Mouse (Mus musculus) liver, embryonic 11.5 days (tissue): ENCODE measurements around the gene Rora. TPM values are rescaled to one million over a fixed set of nuclear protein-coding genes. Genes with fewer than 3 reads are reported as not detected.

ENCODE experiments used
- ATAC-seq: fragments of 200-750 bp; cut with Nextera tagmentation; replicated peaks from 2 replicates; pipeline ENCODE4 v1.8.0; 2017; ENCODE audit warnings: moderate number of reproducible peaks, mild to moderate bottlenecking, moderate TSS enrichment, moderate library complexity; ENCODE audit not compliant: low FRiP score
- DNase-seq: peaks from one replicate; pipeline ENCODE4 v3.0.0-alpha.2; 2017; ENCODE audit warnings: low spot score
- H3K27ac ChIP-seq: fragments of 300-500 bp; sonication (generic); 2 replicates; pipeline ENCODE4 v1.5.1; 2014; ENCODE audit warnings: mild to moderate bottlenecking, low read depth, low read length, control low read depth
- H3K27me3 ChIP-seq: fragments of 300-500 bp; sonication (generic); replicated peaks from 2 replicates; pipeline ENCODE4 v1.6.1; 2014; ENCODE audit warnings: low read length, mixed read lengths; ENCODE audit not compliant: control insufficient read depth, insufficient read depth
- H3K36me3 ChIP-seq: fragments of 300-500 bp; sonication (generic); 2 replicates; pipeline ENCODE4 v1.6.1; 2014; ENCODE audit warnings: mild to moderate bottlenecking, low read length, moderate library complexity, mixed read lengths; ENCODE audit not compliant: control insufficient read depth, insufficient read depth
- H3K4me1 ChIP-seq: fragments of 300-500 bp; sonication (generic); replicated peaks from 2 replicates; pipeline ENCODE4 v1.6.1; 2014; ENCODE audit warnings: low read length, mixed read lengths; ENCODE audit not compliant: control insufficient read depth, insufficient read depth
- H3K4me2 ChIP-seq: fragments of 300-500 bp; sonication (generic); 2 replicates; pipeline ENCODE4 v1.6.1; 2014; ENCODE audit warnings: mild to moderate bottlenecking, control low read depth, moderate library complexity
- H3K4me3 ChIP-seq: fragments of 300-500 bp; sonication (generic); 2 replicates; pipeline ENCODE4 v1.5.1; 2014; ENCODE audit warnings: low read depth, low read length, control low read depth
- H3K9ac ChIP-seq: fragments of 300-500 bp; sonication (generic); 2 replicates; pipeline ENCODE4 v1.6.1; 2014; ENCODE audit warnings: low read depth, low read length, control low read depth
- H3K9me3 ChIP-seq: fragments of 300-500 bp; sonication (generic); 2 replicates; pipeline ENCODE4 v1.6.1; 2016; ENCODE audit warnings: low read length, inconsistent platforms, mixed read lengths; ENCODE audit not compliant: control insufficient read depth
- WGBS: fragments of 180-500 bp; shearing (Covaris S2); extraction: QIAGEN DNeasy Blood & Tissue Kit; methylation state at CpG from one replicate; pipeline ENCODE4 v1.1.7; 2014; 5-methylcytosine and 5-hydroxymethylcytosine counted together
- polyA plus RNA-seq: library from polyadenylated mRNA; unstranded; fragments of >200 nt; fragmentation: Nextera tagmentation; extraction: Ambion mirVana; gene quantifications from 2 replicates; pipeline ENCODE4 v1.2.1, GENCODE M21; 2014

Gene Rora
- polyA plus RNA-seq, 1 experiment from 2014 or later: 4.3 TPM

- H3K4me3 ChIP-seq: no peak overlapping the region
- ATAC-seq (no peak), DNase-seq (no peak)
- peaks cover 2% of the 10 kb centered on the region; the same call in 1 of the 2 replicates for H3K4me1 ChIP-seq
- no peak overlapping the region for H3K27ac ChIP-seq
- H3K36me3 ChIP-seq: no peaks in the 10 kb centered on the region
- no peaks in the 10 kb centered on the region for H3K9me3 ChIP-seq
- H3K4me2 ChIP-seq: no peak overlapping the region
- no peak overlapping the region for H3K9ac ChIP-seq
- H3K27me3 ChIP-seq: no peaks in the 10 kb centered on the region
- WGBS: 74% methylated on average over 6 of the region's 6 CpGs
Measured at GRCm38 (mm10) chr9:69111539-69111938, 458.0 kb downstream of the Rora start.

GRCm38 (mm10) chr9:69114429-69114984 is 460.9 kb downstream of the Rora start:
- Histone ChIP-seq H3K4me1 (peaks cover 4% of the 10 kb centered on the region; the same call in 1 of the 2 replicates), H3K4me2 (no peak overlapping the region), H3K27ac (no peak overlapping the region), H3K4me3 (no peak overlapping the region), H3K9me3 (no peaks in the 10 kb centered on the region), H3K36me3 (no peaks in the 10 kb centered on the region), H3K9ac (no peak overlapping the region), H3K27me3 (no peaks in the 10 kb centered on the region)
- 41% methylated on average over 9 of the region's 9 CpGs for WGBS
- DNase-seq: no peak
- ATAC-seq: no peak

GRCm38 (mm10) chr9:69116740-69117139 is 463.2 kb downstream of the Rora start:
- peak; percentile 82 for ATAC-seq
- Histone ChIP-seq H3K36me3 (no peaks in the 10 kb centered on the region), H3K4me3 (no peak overlapping the region), H3K9ac (no peak overlapping the region), H3K4me1 (peaks cover 4% of the 10 kb centered on the region; the same call in 1 of the 2 replicates), H3K27ac (no peak overlapping the region), H3K27me3 (no peaks in the 10 kb centered on the region), H3K9me3 (no peaks in the 10 kb centered on the region), H3K4me2 (no peak overlapping the region)
- no peak for DNase-seq
- 9% methylated on average over 2 of the region's 2 CpGs for WGBS

DNA sequence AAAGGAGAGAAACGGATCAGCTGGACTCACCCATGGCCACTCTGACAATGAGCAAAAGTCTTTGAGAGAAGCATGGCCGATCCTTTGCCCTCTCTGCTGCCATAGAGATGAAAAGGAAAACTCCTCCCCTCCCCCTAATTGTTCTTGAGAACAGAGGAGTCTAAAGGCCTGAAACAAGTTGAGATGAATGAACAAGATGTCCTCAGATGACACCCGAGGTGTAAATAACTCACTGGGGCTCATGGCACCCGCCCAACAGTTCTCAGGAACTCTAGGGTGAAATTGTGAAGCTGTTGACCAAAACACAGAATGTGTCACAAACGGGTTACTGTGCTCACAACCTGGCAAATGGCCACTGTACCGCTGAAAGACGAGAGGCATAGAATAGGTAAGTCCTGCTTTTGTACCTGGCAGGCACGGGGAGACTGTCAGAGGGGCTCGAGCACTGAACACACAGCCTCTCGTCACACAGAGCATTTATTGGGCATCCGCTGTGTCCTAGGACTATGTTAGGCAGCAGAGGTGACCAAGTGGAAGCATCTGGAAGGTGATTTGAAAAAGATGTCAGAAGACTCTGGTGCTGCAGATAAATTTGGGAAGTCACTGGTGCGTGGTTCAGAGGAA is 467.6 kb downstream of the Rora start:
- no peaks in the 10 kb centered on the region for H3K36me3 ChIP-seq
- peaks cover 4% of the 10 kb centered on the region; the same call in 1 of the 2 replicates for H3K4me1 ChIP-seq
- ATAC-seq: no peak
- no peak overlapping the region for H3K4me3 ChIP-seq
- DNase-seq: no peak
- H3K4me2 ChIP-seq: no peak overlapping the region
- no peak overlapping the region for H3K9ac ChIP-seq
- no peaks in the 10 kb centered on the region for H3K9me3 ChIP-seq
- peaks cover 2% of the 10 kb centered on the region; the same call in 1 of the 2 replicates for H3K27me3 ChIP-seq
- 71% methylated on average over 12 of the region's 12 CpGs for WGBS
- no peak overlapping the region for H3K27ac ChIP-seq

- Histone ChIP-seq H3K27me3 (peaks cover 7% of the 10 kb centered on the region; the same call in 1 of the 2 replicates), H3K4me3 (no peak overlapping the region), H3K4me2 (peak overlapping the region; percentile 55), H3K4me1 (peaks cover 4% of the 10 kb centered on the region; the same call in 1 of the 2 replicates), H3K36me3 (no peaks in the 10 kb centered on the region), H3K9ac (no peak overlapping the region), H3K9me3 (no peaks in the 10 kb centered on the region), H3K27ac (no peak overlapping the region)
- 17% methylated on average over 22 of the region's 22 CpGs for WGBS
- ATAC-seq (no peak), DNase-seq (no peak)
Measured at GRCm38 (mm10) chr9:69125011-69125786, 471.6 kb downstream of the Rora start.

DNA sequence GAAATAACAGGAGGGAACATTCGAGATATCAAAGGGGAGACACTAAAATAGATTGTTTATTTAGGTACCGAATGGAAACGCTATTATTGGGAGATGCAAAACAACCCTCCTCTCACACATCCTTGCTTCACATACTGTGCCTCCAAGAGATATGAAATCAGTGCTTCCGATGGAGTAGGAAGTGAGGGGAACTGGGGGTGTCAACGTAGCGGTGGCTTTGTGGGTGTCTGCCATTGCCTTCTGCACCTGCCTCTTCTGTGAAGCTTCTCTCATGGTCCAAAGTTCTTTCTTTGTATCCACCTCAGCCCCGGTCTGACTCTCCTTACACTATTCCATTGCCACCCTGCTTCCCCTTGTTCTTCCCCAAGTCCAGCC is 472.2 kb downstream of the Rora start:
- Histone ChIP-seq H3K4me3 (no peak overlapping the region), H3K36me3 (no peaks in the 10 kb centered on the region), H3K9me3 (no peaks in the 10 kb centered on the region), H3K27ac (no peak overlapping the region), H3K4me1 (peaks cover 4% of the 10 kb centered on the region; the same call in 1 of the 2 replicates), H3K9ac (no peak overlapping the region), H3K27me3 (peaks cover 7% of the 10 kb centered on the region; the same call in 1 of the 2 replicates), H3K4me2 (peak overlapping the region; percentile 55)
- DNase-seq (no peak), ATAC-seq (no peak)
- WGBS: 46% methylated on average over 7 of the region's 7 CpGs

DNA sequence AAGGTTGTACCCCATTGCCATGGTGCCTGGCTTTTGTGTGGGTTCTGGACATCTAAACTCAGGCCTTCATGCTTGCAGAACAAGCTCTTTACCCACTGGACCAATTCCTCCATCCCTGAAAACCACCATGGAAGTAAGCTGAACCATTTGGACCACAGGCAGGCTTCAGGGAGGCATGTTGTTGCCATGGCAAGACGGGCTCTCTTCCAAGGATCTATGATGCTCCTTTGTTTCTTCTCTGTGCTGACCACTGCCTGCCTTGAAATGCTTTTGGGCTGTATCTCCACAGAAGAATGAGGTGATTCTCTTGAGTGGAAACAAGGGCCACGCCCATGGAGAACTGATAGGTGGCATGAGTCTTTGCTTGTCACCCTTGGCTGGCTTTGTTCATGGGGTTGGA is 473.0 kb downstream of the Rora start:
- DNase-seq (no peak), ATAC-seq (no peak)
- Histone ChIP-seq H3K4me2 (no peak overlapping the region), H3K27me3 (peaks cover 7% of the 10 kb centered on the region; the same call in 1 of the 2 replicates), H3K27ac (no peak overlapping the region), H3K36me3 (no peaks in the 10 kb centered on the region), H3K9ac (no peak overlapping the region), H3K9me3 (no peaks in the 10 kb centered on the region), H3K4me3 (no peak overlapping the region), H3K4me1 (peaks cover 4% of the 10 kb centered on the region; the same call in 1 of the 2 replicates)
- WGBS: 89% methylated on average over 2 of the region's 2 CpGs

- Histone ChIP-seq H3K4me2 (no peak overlapping the region), H3K36me3 (no peaks in the 10 kb centered on the region), H3K9ac (no peak overlapping the region), H3K9me3 (no peaks in the 10 kb centered on the region), H3K4me1 (peaks cover 4% of the 10 kb centered on the region; the same call in 1 of the 2 replicates), H3K27me3 (peaks cover 7% of the 10 kb centered on the region; the same call in 1 of the 2 replicates), H3K4me3 (no peak overlapping the region), H3K27ac (no peak overlapping the region)
- DNase-seq: no peak
- WGBS: 72% methylated on average over 6 of the region's 6 CpGs
- no peak for ATAC-seq
Measured at GRCm38 (mm10) chr9:69128335-69128734, 474.7 kb downstream of the Rora start.
